Mouse (Mus musculus) kidney, embryonic 15.5 days (tissue): ENCODE measurements around the gene Large1. TPM values are rescaled to one million over a fixed set of nuclear protein-coding genes. Genes with fewer than 3 reads are reported as not detected.
"Not testable (repeated sequence)": the region's sequence is repeated elsewhere in the genome, so short reads cannot be mapped to it uniquely, and the experiment has no call there.

Source experiments
- ATAC-seq: fragments of 200-750 bp; cut with Nextera tagmentation; replicated peaks from 2 replicates; pipeline ENCODE4 v1.8.0; 2017; ENCODE audit warnings: moderate TSS enrichment; ENCODE audit not compliant: low FRiP score
- H3K27ac ChIP-seq: fragments of 300-500 bp; sonication (generic); 2 replicates; pipeline ENCODE4 v1.5.1; 2015; ENCODE audit warnings: mild to moderate bottlenecking, inconsistent platforms
- H3K27me3 ChIP-seq: fragments of 300-500 bp; sonication (generic); 2 replicates; pipeline ENCODE4 v1.6.1; 2015; ENCODE audit warnings: inconsistent platforms
- H3K36me3 ChIP-seq: fragments of 300-500 bp; sonication (generic); 2 replicates; pipeline ENCODE4 v1.6.1; 2015; ENCODE audit warnings: inconsistent platforms
- H3K4me1 ChIP-seq: fragments of 300-500 bp; sonication (generic); 2 replicates; pipeline ENCODE4 v1.6.1; 2015; ENCODE audit warnings: inconsistent platforms
- H3K4me2 ChIP-seq: fragments of 300-500 bp; sonication (generic); 2 replicates; pipeline ENCODE4 v1.6.1; 2015; ENCODE audit warnings: moderate library complexity, mild to moderate bottlenecking, inconsistent platforms
- H3K4me3 ChIP-seq: fragments of 300-500 bp; sonication (generic); replicated peaks from 2 replicates; pipeline ENCODE4 v1.5.1; 2015; ENCODE audit warnings: mild to moderate bottlenecking, inconsistent platforms
- H3K9ac ChIP-seq: fragments of 300-500 bp; sonication (generic); 2 replicates; pipeline ENCODE4 v1.6.1; 2015; ENCODE audit warnings: mild to moderate bottlenecking, inconsistent platforms
- H3K9me3 ChIP-seq: fragments of 300-500 bp; sonication (generic); replicated peaks from 2 replicates; pipeline ENCODE4 v1.6.1; 2016; ENCODE audit warnings: inconsistent platforms
- WGBS: fragments of 180-500 bp; shearing (Covaris S2); methylation state at CpG from one replicate; pipeline ENCODE4 v1.1.7; 2015; ENCODE audit warnings: mixed read lengths; 5-methylcytosine and 5-hydroxymethylcytosine counted together
- polyA plus RNA-seq: library from polyadenylated mRNA; unstranded; fragments of >200 nt; fragmentation: Nextera tagmentation; extraction: Ambion mirVana; gene quantifications from 2 replicates; pipeline ENCODE4 v1.2.1, GENCODE M21; 2015

Large1 gene
- polyA plus RNA-seq, 1 experiment from 2014 or later: 5.7 TPM

DNA sequence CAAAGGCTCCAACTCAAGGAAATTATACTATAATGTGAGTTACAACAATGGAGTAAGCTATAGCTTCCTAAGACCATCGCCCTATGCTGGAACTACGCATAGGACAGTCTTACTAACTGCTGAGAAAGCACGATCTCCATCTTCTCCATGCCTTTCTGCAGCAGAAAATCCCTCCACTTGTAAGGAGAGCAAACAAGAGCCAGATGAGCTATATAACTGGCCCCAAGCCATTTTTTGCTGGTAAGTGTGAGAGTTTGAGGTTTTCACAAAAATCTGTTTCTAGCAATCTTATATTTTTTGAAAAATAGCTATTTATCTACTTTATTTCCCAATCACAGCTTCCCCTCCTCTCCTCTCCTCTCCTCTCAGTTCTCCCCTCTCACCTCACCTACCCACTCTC, 206.1 kb downstream of the Large1 start:
- Histone ChIP-seq H3K4me3 (no peak overlapping the region), H3K36me3 (no peaks in the 10 kb centered on the region), H3K9me3 (no peaks in the 10 kb centered on the region), H3K4me2 (no peak overlapping the region), H3K4me1 (no peaks in the 10 kb centered on the region), H3K9ac (no peak overlapping the region), H3K27me3 (no peaks in the 10 kb centered on the region), H3K27ac (no peak overlapping the region)
- ATAC-seq: no peak
- WGBS: 91% methylated on average over 3 of the region's 3 CpGs

DNA sequence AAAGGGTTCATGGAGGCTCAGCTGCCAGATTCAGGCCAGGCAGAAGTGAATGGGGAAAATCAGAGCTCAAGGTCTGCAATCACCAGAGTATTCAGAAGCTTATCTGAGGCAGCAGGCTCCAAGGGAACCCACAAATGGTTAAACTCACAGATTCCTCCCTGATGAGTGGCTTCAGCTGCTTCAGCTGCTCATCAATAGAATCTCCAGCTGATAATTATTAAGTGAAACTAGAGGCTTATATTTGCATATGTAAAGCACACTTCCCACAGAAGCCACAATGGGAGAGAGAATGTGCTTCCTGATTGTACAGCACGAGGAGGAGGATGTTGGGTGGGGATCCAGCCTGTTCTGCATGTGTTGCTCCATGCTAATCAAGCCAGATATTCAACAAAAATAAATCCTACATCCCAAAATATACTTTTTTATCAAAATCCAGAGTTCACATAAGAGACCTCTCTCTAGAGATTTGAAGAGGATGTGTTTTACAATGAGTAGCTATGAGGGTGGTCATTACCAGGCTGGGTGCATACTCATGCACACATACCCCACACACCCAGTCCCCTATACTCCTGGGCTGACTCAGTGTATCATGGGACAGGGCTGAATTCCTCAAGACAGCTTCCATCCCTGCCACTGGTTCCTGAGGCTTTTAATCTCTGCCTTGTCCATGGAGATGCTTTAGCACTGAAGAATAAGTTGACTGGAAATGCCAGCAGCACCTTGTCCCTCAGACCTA, 210.5 kb downstream of the Large1 start:
- H3K36me3 ChIP-seq: no peaks in the 10 kb centered on the region
- H3K4me3 ChIP-seq: no peak overlapping the region
- H3K4me2 ChIP-seq: no peak overlapping the region
- ATAC-seq: no peak
- no peaks in the 10 kb centered on the region for H3K4me1 ChIP-seq
- no peak overlapping the region for H3K9ac ChIP-seq
- no peak overlapping the region for H3K27ac ChIP-seq
- no peaks in the 10 kb centered on the region for H3K9me3 ChIP-seq
- H3K27me3 ChIP-seq: no peaks in the 10 kb centered on the region
- 39% methylated on average over 1 of the region's 1 CpGs for WGBS

- H3K9me3 ChIP-seq: no peaks in the 10 kb centered on the region
- H3K9ac ChIP-seq: no peak overlapping the region
- no peak for ATAC-seq
- H3K4me2 ChIP-seq: no peak overlapping the region
- no peaks in the 10 kb centered on the region for H3K27me3 ChIP-seq
- WGBS: 75% methylated on average over 6 of the region's 6 CpGs
- no peaks in the 10 kb centered on the region for H3K36me3 ChIP-seq
- H3K4me3 ChIP-seq: no peak overlapping the region
- H3K27ac ChIP-seq: no peak overlapping the region
- H3K4me1 ChIP-seq: no peaks in the 10 kb centered on the region
Observed at GRCm38 (mm10) chr8:73135397-73135796, 217.9 kb downstream of the Large1 start.

DNA sequence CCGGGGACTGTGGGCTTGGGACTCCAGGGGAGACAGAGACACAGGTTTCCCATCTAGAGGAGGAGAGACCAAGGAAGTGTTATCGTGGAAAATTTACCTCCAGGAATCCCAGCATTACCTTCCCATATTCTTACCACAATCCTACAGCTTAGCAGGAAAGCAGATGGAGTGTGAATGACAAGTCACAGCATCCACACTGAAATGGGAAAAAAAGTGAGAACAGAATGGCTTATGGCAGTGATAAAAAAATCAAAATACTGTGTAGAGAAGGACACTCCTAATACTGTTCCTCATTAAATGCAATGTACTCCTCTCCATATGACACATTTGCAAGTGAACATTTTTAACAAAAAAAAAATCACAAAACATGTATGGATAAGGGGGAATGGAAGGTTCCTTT, 221.3 kb downstream of the Large1 start:
- no peaks in the 10 kb centered on the region for H3K36me3 ChIP-seq
- H3K4me1 ChIP-seq: no peaks in the 10 kb centered on the region
- no peak for ATAC-seq
- no peaks in the 10 kb centered on the region for H3K27me3 ChIP-seq
- no peaks in the 10 kb centered on the region for H3K9me3 ChIP-seq
- WGBS: 96% methylated on average over 2 of the region's 2 CpGs
- H3K9ac ChIP-seq: no peak overlapping the region
- no peak overlapping the region for H3K4me3 ChIP-seq
- H3K27ac ChIP-seq: no peak overlapping the region
- no peak overlapping the region for H3K4me2 ChIP-seq

- Histone ChIP-seq H3K9me3 (no peaks in the 10 kb centered on the region), H3K9ac (no peak overlapping the region), H3K4me1 (no peaks in the 10 kb centered on the region), H3K4me2 (no peak overlapping the region), H3K4me3 (no peak overlapping the region), H3K27ac (no peak overlapping the region), H3K27me3 (no peaks in the 10 kb centered on the region), H3K36me3 (no peaks in the 10 kb centered on the region)
- no peak for ATAC-seq
- 73% methylated on average over 5 of the region's 5 CpGs for WGBS
Observed at GRCm38 (mm10) chr8:73123864-73124499, 229.4 kb downstream of the Large1 start.

DNA sequence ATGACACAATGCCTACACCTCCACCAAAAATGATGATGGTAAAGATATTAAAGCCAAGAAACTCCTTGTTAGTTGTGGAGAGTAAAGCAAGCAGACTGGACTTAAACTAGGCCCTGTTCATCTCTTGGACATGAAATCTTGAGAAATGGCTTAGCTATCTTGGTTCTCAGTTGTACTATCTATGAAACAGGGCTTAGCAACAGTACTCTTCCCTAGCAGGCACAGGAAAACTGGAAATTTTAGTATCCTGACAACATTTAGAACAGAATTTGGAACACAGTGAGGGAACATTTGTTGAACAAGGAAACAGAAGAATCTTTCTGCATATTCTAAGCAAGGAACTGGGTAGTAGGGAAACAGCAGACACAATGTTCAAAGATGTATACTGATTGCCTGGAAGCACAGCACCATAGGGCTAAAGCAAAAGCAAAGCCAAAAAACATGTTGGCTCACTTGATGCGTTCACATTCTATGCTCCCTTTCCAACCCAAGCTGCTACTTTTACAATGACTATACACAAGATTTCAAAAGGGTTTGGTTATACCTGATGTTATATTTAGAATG, 240.9 kb downstream of the Large1 start:
- no peaks in the 10 kb centered on the region for H3K4me1 ChIP-seq
- no peaks in the 10 kb centered on the region for H3K27me3 ChIP-seq
- ATAC-seq: no peak
- H3K27ac ChIP-seq: no peak overlapping the region
- H3K36me3 ChIP-seq: no peaks in the 10 kb centered on the region
- H3K9ac ChIP-seq: no peak overlapping the region
- no peaks in the 10 kb centered on the region for H3K9me3 ChIP-seq
- no peak overlapping the region for H3K4me2 ChIP-seq
- WGBS: 88% methylated on average over 1 of the region's 1 CpGs
- H3K4me3 ChIP-seq: no peak overlapping the region

DNA sequence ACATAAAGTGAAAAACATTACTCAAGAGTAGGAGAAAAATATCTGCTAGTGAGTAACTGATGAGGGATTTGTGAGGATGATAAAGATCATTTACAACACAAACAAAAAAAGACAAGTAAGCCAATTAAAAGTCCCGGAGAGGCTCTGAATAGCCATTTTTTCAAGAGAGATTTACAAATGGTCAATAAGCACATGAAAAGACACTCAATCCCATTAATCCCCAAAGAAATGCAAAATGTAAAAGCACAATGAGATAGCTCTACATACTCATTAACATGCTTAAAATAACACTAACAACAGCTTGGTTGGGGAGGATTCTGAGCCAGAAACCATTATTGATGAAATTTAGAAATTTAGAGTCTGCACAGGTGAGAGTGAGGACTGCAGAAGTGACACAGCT, 249.3 kb downstream of the Large1 start:
- no peaks in the 10 kb centered on the region for H3K27me3 ChIP-seq
- no peaks in the 10 kb centered on the region for H3K36me3 ChIP-seq
- H3K4me3 ChIP-seq: no peak overlapping the region

GRCm38 (mm10) chr8:73101069-73101468, 252.3 kb downstream of the Large1 start:
- H3K27me3 ChIP-seq: no peaks in the 10 kb centered on the region
- no peak overlapping the region for H3K4me3 ChIP-seq
- no peaks in the 10 kb centered on the region for H3K9me3 ChIP-seq
- H3K9ac ChIP-seq: no peak overlapping the region
- H3K4me1 ChIP-seq: no peaks in the 10 kb centered on the region
- no peaks in the 10 kb centered on the region for H3K36me3 ChIP-seq
- no peak overlapping the region for H3K4me2 ChIP-seq
- WGBS: 67% methylated on average over 5 of the region's 5 CpGs
- H3K27ac ChIP-seq: no peak overlapping the region
- no peak for ATAC-seq

More for the DNA sequence above, 249.3 kb downstream of the Large1 start:
- Histone ChIP-seq H3K4me2 (no peak overlapping the region), H3K9me3 (no peaks in the 10 kb centered on the region), H3K27ac (no peak overlapping the region), H3K4me1 (no peaks in the 10 kb centered on the region), H3K9ac (no peak overlapping the region)
- ATAC-seq: no peak
- WGBS: 27% methylated on average over 1 of the region's 1 CpGs

DNA sequence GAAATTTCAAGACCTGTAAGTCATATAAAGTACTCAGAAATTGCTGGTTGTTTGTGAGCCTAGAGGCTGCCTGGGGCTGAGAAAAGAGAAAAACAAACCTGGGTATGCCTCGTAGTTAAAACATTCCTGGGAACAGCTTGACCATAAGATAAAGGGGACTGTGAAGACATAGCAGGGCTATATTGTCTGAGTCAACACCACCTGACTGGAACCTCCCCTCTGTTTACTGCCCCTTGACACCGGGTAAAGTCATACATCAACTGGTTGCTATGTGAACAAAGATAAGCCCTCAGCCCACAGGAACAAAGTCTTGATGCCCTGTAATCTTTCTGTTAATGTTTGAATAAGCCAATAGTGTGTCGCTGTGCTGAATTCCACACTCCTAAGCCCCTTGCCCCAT, 252.7 kb downstream of the Large1 start:
- H3K4me1 ChIP-seq, H3K27me3 ChIP-seq, H3K9me3 ChIP-seq, H3K9ac ChIP-seq, H3K36me3 ChIP-seq, ATAC-seq, H3K27ac ChIP-seq, H3K4me3 ChIP-seq, H3K4me2 ChIP-seq: not testable (repeated sequence)
- 19% methylated on average over 3 of the region's 3 CpGs for WGBS

- H3K4me1 ChIP-seq: no peaks in the 10 kb centered on the region
- no peak overlapping the region for H3K27ac ChIP-seq
- no peak overlapping the region for H3K4me3 ChIP-seq
- no peaks in the 10 kb centered on the region for H3K9me3 ChIP-seq
- WGBS: 94% methylated on average over 3 of the region's 3 CpGs
- no peak for ATAC-seq
- no peak overlapping the region for H3K9ac ChIP-seq
- no peaks in the 10 kb centered on the region for H3K36me3 ChIP-seq
- H3K4me2 ChIP-seq: no peak overlapping the region
- H3K27me3 ChIP-seq: no peaks in the 10 kb centered on the region
Observed at GRCm38 (mm10) chr8:73099542-73099941, 253.8 kb downstream of the Large1 start.

GRCm38 (mm10) chr8:73096952-73097351, 256.4 kb downstream of the Large1 start:
- no peak for ATAC-seq
- H3K36me3 ChIP-seq: no peaks in the 10 kb centered on the region
- 84% methylated on average over 2 of the region's 2 CpGs for WGBS

DNA sequence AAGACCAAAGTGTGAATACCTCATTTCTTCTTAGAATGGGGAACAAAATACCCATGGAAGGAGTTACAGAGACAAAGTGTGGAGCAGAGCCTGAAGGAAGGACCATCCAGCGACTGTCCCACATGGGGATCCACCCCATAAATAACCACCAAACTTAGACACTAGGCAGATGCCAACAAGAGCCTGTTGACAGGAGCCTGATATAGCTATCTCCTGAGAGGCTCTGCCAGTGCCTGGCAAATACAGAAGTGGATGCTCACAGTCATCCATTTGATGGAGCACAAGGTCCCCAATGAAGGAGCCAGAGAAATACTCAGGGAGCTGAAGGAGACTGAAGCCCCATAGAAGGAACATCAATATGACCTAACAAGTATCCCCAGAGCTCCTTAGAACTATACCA, 275.6 kb downstream of the Large1 start:
- H3K36me3 ChIP-seq, H3K4me3 ChIP-seq, H3K27ac ChIP-seq, H3K4me1 ChIP-seq, H3K4me2 ChIP-seq, H3K27me3 ChIP-seq, H3K9me3 ChIP-seq, ATAC-seq, H3K9ac ChIP-seq: not testable (repeated sequence)
- WGBS: 86% methylated on average over 1 of the region's 1 CpGs

More at GRCm38 (mm10) chr8:73096952-73097351, 256.4 kb downstream of the Large1 start:
- Histone ChIP-seq H3K27me3 (no peaks in the 10 kb centered on the region), H3K4me2 (no peak overlapping the region), H3K4me1 (no peaks in the 10 kb centered on the region), H3K9me3 (no peaks in the 10 kb centered on the region), H3K9ac (no peak overlapping the region), H3K27ac (no peak overlapping the region), H3K4me3 (no peak overlapping the region)
